Comparison of ENCODE assay signal across 8 mouse cellular contexts in genomic region chr10:90576191-90577098, GRCm38 (mm10).
DNase-seq lines count a peak whose midpoint lies in the region; ATAC-seq and TF ChIP-seq lines count a peak whose summit lies in the region.

No protein-coding gene starts in this region.

- H3K4me2 ChIP-seq in forebrain, postnatal 0 days (ENCODE audit: low read depth) = peak overlapping the region; percentile 82
- peak overlapping the region; percentile 59 for H3K4me2 ChIP-seq in kidney, postnatal 0 days (ENCODE audit: low read length)
- peak overlapping the region; percentile 7; the same call in 1 of the 2 replicates for H3K4me2 ChIP-seq in limb, embryonic 11.5 days (ENCODE audit: low read depth, severe bottlenecking)

- peak overlapping the region; percentile 97 for H3K27ac ChIP-seq in forebrain, postnatal 0 days (ENCODE audit: low read depth, low read length)
- no peak overlapping the region for H3K27ac ChIP-seq in kidney, postnatal 0 days
- H3K27ac ChIP-seq in limb, embryonic 11.5 days (replicated peaks; ENCODE audit: low read depth, low read length) = no peak overlapping the region

- H3K4me3 ChIP-seq in forebrain, postnatal 0 days (ENCODE audit: low read depth, low read length) = peak overlapping the region; percentile 63
- H3K4me3 ChIP-seq in kidney, postnatal 0 days (replicated peaks; ENCODE audit: low read depth, low read length) = peak overlapping the region; percentile 20; the same call in 1 of the 2 replicates
- H3K4me3 ChIP-seq in limb, embryonic 11.5 days (ENCODE audit: low read depth, low read length) = no peak overlapping the region

- peak; percentile 4 for DNase-seq in ovary, postnatal 36 days (ENCODE audit: low spot score)
- no peak for DNase-seq in ovary, adult 18-20 months (ENCODE audit: low spot score)
- peak; percentile 87 for DNase-seq in forebrain, postnatal 0 days
- DNase-seq in kidney, postnatal 0 days (ENCODE audit: low spot score) = peak; percentile 73
- DNase-seq in limb, embryonic 11.5 days (ENCODE audit: low spot score) = no peak
- DNase-seq in right cerebral cortex, adult 2 months (ENCODE audit: low spot score in 2 of 2) = peak; percentile 78 to 83
- DNase-seq in adrenal gland, postnatal 25 days = no peak

- peak; percentile 96 for ATAC-seq in forebrain, postnatal 0 days
- ATAC-seq in kidney, postnatal 0 days (replicated peaks; ENCODE audit: low FRiP score, low read depth) = peak; percentile 85
- ATAC-seq in limb, embryonic 11.5 days (ENCODE audit: insufficient number of reproducible peaks, low FRiP score, low TSS enrichment, low read depth) = no peak
- ATAC-seq in activated CD4-positive, CD25-positive, alpha-beta regulatory T cell, adult 4 months = no peak

- peak overlapping the region; percentile 89 for H3K9ac ChIP-seq in forebrain, postnatal 0 days
- H3K9ac ChIP-seq in kidney, postnatal 0 days (ENCODE audit: low read depth, low read length) = no peak overlapping the region
- no peak overlapping the region for H3K9ac ChIP-seq in limb, embryonic 11.5 days (ENCODE audit: low read length)

- WGBS in forebrain, postnatal 0 days = 5% methylated on average over 29 of the region's 29 CpGs
- 14% methylated on average over 29 of the region's 29 CpGs for WGBS in kidney, postnatal 0 days
- WGBS in limb, embryonic 11.5 days = 49% methylated on average over 29 of the region's 29 CpGs

- peaks cover 5% of the 10 kb centered on the region; the same call in 1 of the 2 replicates for H3K4me1 ChIP-seq in forebrain, postnatal 0 days (ENCODE audit: insufficient read depth)
- H3K4me1 ChIP-seq in kidney, postnatal 0 days (replicated peaks; ENCODE audit: insufficient read depth, low read length) = peaks cover 5% of the 10 kb centered on the region; the same call in 1 of the 2 replicates
- no peaks in the 10 kb centered on the region for H3K4me1 ChIP-seq in limb, embryonic 11.5 days (ENCODE audit: control insufficient read depth, insufficient read depth, low read length)

- no peaks in the 10 kb centered on the region for H3K9me3 ChIP-seq in forebrain, postnatal 0 days (ENCODE audit: low read length)
- H3K9me3 ChIP-seq in kidney, postnatal 0 days (replicated peaks; ENCODE audit: low read length) = no peaks in the 10 kb centered on the region
- no peaks in the 10 kb centered on the region for H3K9me3 ChIP-seq in limb, embryonic 11.5 days (ENCODE audit: control insufficient read depth, low read length)

- TF ChIP-seq CTCF in forebrain, postnatal 0 days (IDR thresholded peaks at IDR 0.05; ENCODE audit: low read depth) = no peak
- TF ChIP-seq CTCF in kidney, postnatal 0 days (IDR thresholded peaks at IDR 0.05; ENCODE audit: low read depth) = no peak

- no peaks in the 10 kb centered on the region; the same call in 1 of the 2 replicates for H3K36me3 ChIP-seq in forebrain, postnatal 0 days (ENCODE audit: insufficient read depth)
- no peaks in the 10 kb centered on the region for H3K36me3 ChIP-seq in kidney, postnatal 0 days (ENCODE audit: insufficient read depth, low read length)
- H3K36me3 ChIP-seq in limb, embryonic 11.5 days (ENCODE audit: control insufficient read depth, insufficient read depth, low read length) = no peaks in the 10 kb centered on the region

- H3K27me3 ChIP-seq in forebrain, postnatal 0 days (ENCODE audit: insufficient read depth, low read length) = no peaks in the 10 kb centered on the region
- H3K27me3 ChIP-seq in kidney, postnatal 0 days (ENCODE audit: insufficient read depth, low read length) = no peaks in the 10 kb centered on the region
- H3K27me3 ChIP-seq in limb, embryonic 11.5 days (ENCODE audit: control insufficient read depth, insufficient read depth, low read length) = no peaks in the 10 kb centered on the region

Comparison
In these comparisons a context has a peak if more than half of its experiments do, and no peak if none do; other contexts are left out.
1. DNase-seq: peak in ovary, postnatal 36 days (single experiment), forebrain, postnatal 0 days (single experiment), kidney, postnatal 0 days (single experiment) and right cerebral cortex, adult 2 months (2 of 2); none in ovary, adult 18-20 months (single experiment), limb, embryonic 11.5 days (single experiment) and adrenal gland, postnatal 25 days (single experiment).
2. ATAC-seq: peak in forebrain, postnatal 0 days (single experiment) and kidney, postnatal 0 days (single experiment); none in limb, embryonic 11.5 days (single experiment) and activated CD4-positive, CD25-positive, alpha-beta regulatory T cell, adult 4 months (single experiment).
3. H3K4me2 ChIP-seq: peak in every context shown above with its lines; median percentile 82 in forebrain, postnatal 0 days; 59 in kidney, postnatal 0 days; 7 in limb, embryonic 11.5 days.